Mouse (Mus musculus): ENCODE results near the gene Lgi2.

GRCm38 (mm10) chr5:52533705-52534104, 32.6 kb downstream of the Lgi2 start:
- TF ChIP-seq CTCF (IDR thresholded peaks at IDR 0.05; ENCODE audit: low read depth, low read length): no peak
- TF ChIP-seq GATA1 (IDR thresholded peaks at IDR 0.05; ENCODE audit: borderline replicate concordance, low read length): no peak

Measured in G1E (cell line).